Comparison of ENCODE assay signal across 8 mouse cellular contexts in the genomic region with DNA sequence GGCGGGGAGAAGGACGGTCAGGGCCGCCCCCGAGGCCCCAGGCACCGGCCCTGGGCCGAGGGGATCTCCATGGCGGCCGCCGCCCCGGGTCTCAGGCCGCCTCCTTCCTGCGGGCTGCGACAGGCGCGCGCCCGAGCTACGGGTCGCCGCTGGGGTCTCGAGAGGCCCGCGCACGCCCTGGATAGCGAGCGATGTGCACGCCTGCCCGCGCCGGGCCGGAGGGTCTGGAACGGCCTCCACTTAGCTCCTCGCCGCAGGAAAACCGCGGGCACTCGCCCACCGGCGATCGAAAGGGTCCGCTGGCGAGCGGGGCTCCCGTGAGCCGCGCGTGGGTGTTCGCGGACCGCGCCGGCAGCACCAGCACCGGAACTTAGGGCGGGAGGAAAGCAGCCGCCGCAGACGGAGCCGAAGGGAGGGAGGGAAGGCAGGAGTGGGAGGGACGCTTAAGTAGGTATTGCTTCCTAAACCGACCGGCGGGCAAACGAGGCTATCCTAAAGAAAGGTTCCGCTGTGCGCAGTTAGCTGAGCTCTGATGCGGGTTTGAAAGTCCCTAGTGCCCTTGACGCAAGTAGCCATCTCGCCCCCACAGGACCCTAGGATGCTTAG. TPM values are rescaled to one million over a fixed set of nuclear protein-coding genes. Genes with fewer than 3 reads are reported as not detected.
DNase-seq lines count a peak whose midpoint lies in the region; ATAC-seq lines count a peak whose summit lies in the region.

A gene (minus strand): TSS at position 419 of the 606 bp plus-strand sequence.

- peak within 1 kb of the TSS; percentile 90 for H3K27ac ChIP-seq in brown adipose tissue, adult 24 weeks (replicated peaks; ENCODE audit: low read depth, low read length)
- peak within 1 kb of the TSS; percentile 96 to 98 for H3K27ac ChIP-seq in heart, embryonic 14.5 days (replicated peaks in 1 of 2; ENCODE audit: control insufficient read depth in 1 of 2, insufficient read depth in 1 of 2, low read depth in 2 of 2, low read length in 2 of 2)
- peak within 1 kb of the TSS; percentile 93 for H3K27ac ChIP-seq in liver, embryonic 13.5 days
- H3K27ac ChIP-seq in stomach, embryonic 16.5 days (ENCODE audit: low read length), result peak within 1 kb of the TSS; percentile 98

- H3K27me3 ChIP-seq in heart, embryonic 14.5 days (ENCODE audit: control insufficient read depth, insufficient read depth, low read length), result no peaks in the 10 kb centered on the region
- no peaks in the 10 kb centered on the region for H3K27me3 ChIP-seq in liver, embryonic 13.5 days
- H3K27me3 ChIP-seq in stomach, embryonic 16.5 days (ENCODE audit: control insufficient read depth, insufficient read depth, low read length), result no peaks in the 10 kb centered on the region

- peak; percentile 90 for ATAC-seq in heart, embryonic 14.5 days (ENCODE audit: insufficient number of reproducible peaks, insufficient read depth, low FRiP score, low read depth)
- peak; percentile 82 for ATAC-seq in liver, embryonic 13.5 days (ENCODE audit: low read depth)
- ATAC-seq in stomach, embryonic 16.5 days (ENCODE audit: insufficient read depth, low FRiP score), result peak; percentile 93

- no peaks in the 10 kb centered on the region for H3K9me3 ChIP-seq in heart, embryonic 14.5 days (ENCODE audit: control insufficient read depth, low read length)
- H3K9me3 ChIP-seq in liver, embryonic 13.5 days (replicated peaks), result no peaks in the 10 kb centered on the region
- no peaks in the 10 kb centered on the region for H3K9me3 ChIP-seq in stomach, embryonic 16.5 days (replicated peaks; ENCODE audit: control insufficient read depth, low read length)

- H3K9ac ChIP-seq in heart, embryonic 14.5 days (ENCODE audit: low read length), result peak within 1 kb of the TSS; percentile 97
- peak within 1 kb of the TSS; percentile 97 for H3K9ac ChIP-seq in liver, embryonic 13.5 days
- H3K9ac ChIP-seq in stomach, embryonic 16.5 days (ENCODE audit: low read length), result peak within 1 kb of the TSS; percentile 98

- peaks cover 9% of the 10 kb centered on the region for H3K4me1 ChIP-seq in brown adipose tissue, adult 24 weeks (ENCODE audit: control insufficient read depth, insufficient read depth, insufficient read length, low read length)
- peaks cover 4 to 36% of the 10 kb centered on the region in 2 experiments for H3K4me1 ChIP-seq in heart, embryonic 14.5 days (ENCODE audit: control insufficient read depth in 2 of 2, insufficient read depth in 2 of 2, low read length in 2 of 2)
- peaks cover 50% of the 10 kb centered on the region for H3K4me1 ChIP-seq in liver, embryonic 13.5 days (replicated peaks)
- H3K4me1 ChIP-seq in stomach, embryonic 16.5 days (ENCODE audit: control insufficient read depth, insufficient read depth, low read length), result peaks cover 20% of the 10 kb centered on the region

- under 1% methylated on average over 57 of the region's 68 CpGs for WGBS in heart, embryonic 14.5 days
- WGBS in liver, embryonic 13.5 days (ENCODE audit: insufficient replicate concordance), result under 1% methylated on average over 65 of the region's 68 CpGs
- under 1% methylated on average over 58 of the region's 68 CpGs for WGBS in stomach, embryonic 16.5 days

- DNase-seq in CD4-positive, CD25-positive, alpha-beta regulatory T cell, adult 2 months (ENCODE audit: low read depth, low spot score), result peak; percentile 96
- peak; percentile 73 for DNase-seq in fat pad, adult 2 months (ENCODE audit: extremely low read depth, low read depth, low spot score)
- peak; percentile 93 for DNase-seq in kidney, postnatal 14 days
- peak; percentile 82 for DNase-seq in liver, embryonic 13.5 days
- DNase-seq in neural tube, embryonic 10.5 days (ENCODE audit: extremely low spot score, low spot score), result peak; percentile 93

- no peaks in the 10 kb centered on the region for H3K36me3 ChIP-seq in heart, embryonic 14.5 days (ENCODE audit: control insufficient read depth, insufficient read depth, low read length)
- H3K36me3 ChIP-seq in liver, embryonic 13.5 days, result 0 out of 2 replicates have a peak, but pooled peaks cover 5% of the 10 kb centered on the region
- no peaks in the 10 kb centered on the region for H3K36me3 ChIP-seq in stomach, embryonic 16.5 days (ENCODE audit: control insufficient read depth, insufficient read depth, low read length)

- H3K4me3 ChIP-seq in brown adipose tissue, adult 24 weeks (ENCODE audit: insufficient read depth, low read depth, low read length), result peak within 1 kb of the TSS; percentile 97
- peak within 1 kb of the TSS; percentile 75 to 98 for H3K4me3 ChIP-seq in heart, embryonic 14.5 days (ENCODE audit: control insufficient read depth in 1 of 2, insufficient read depth in 1 of 2, low read depth in 1 of 2, low read length in 2 of 2)
- peak within 1 kb of the TSS; percentile 87 for H3K4me3 ChIP-seq in liver, embryonic 13.5 days (replicated peaks)
- H3K4me3 ChIP-seq in stomach, embryonic 16.5 days (replicated peaks; ENCODE audit: low read length), result peak within 1 kb of the TSS; percentile 99

- H3K4me2 ChIP-seq in heart, embryonic 14.5 days (ENCODE audit: low read length), result peak within 1 kb of the TSS; percentile 89
- peak within 1 kb of the TSS; percentile 92 for H3K4me2 ChIP-seq in liver, embryonic 13.5 days
- peak within 1 kb of the TSS; percentile 98 for H3K4me2 ChIP-seq in stomach, embryonic 16.5 days (ENCODE audit: low read depth, low read length)

RNA-seq across cellular contexts. Expression of the gene that starts here (rescaled TPM):
- 5.9 and 7.1 TPM in 2 replicates for polyA plus RNA-seq in brown adipose tissue, adult 24 weeks (2012; ENCODE audit: insufficient read depth, insufficient read length, missing spikeins)
- 21.0 and 21.4 TPM in 2 replicates for polyA plus RNA-seq in heart, embryonic 14.5 days (2014; fragmentation: Nextera tagmentation; extraction: Ambion mirVana)
- 9.4 and 12.4 TPM in 2 replicates for polyA plus RNA-seq in liver, embryonic 13.5 days (2015; fragmentation: Nextera tagmentation; extraction: Ambion mirVana)
- polyA plus RNA-seq in stomach, embryonic 16.5 days (2015; fragmentation: Nextera tagmentation; extraction: Ambion mirVana), result 15.8 and 16.0 TPM in 2 replicates

Comparison
In these comparisons a context has a peak if more than half of its experiments do, and no peak if none do; other contexts are left out.
1. Peak in every context shown above with its lines: DNase-seq, ATAC-seq, H3K4me3 ChIP-seq and H3K27ac ChIP-seq.